Mouse (Mus musculus) CH12.LX (cell line): ENCODE measurements around the gene Gfpt1.

Experiments used
- CHD1 ChIP-seq: IDR thresholded peaks from 2 replicates; pipeline ENCODE4 v1.6.1; 2012; ENCODE audit warnings: low read depth, low read length, improper control_type of control experiment, inconsistent platforms
- CTCF ChIP-seq, 2 experiments: IDR thresholded peaks in 1 of 2; conservative IDR thresholded peaks in 1 of 2; 2 replicates each; pipeline ENCODE4 v1.5.1; 2011 to 2012; ENCODE audit warnings: low read depth in 2 of 2, low read length in 2 of 2, improper control_type of control experiment in 1 of 2, inconsistent platforms in 1 of 2, mild to moderate bottlenecking in 1 of 2, moderate library complexity in 1 of 2
- EP300 ChIP-seq: IDR thresholded peaks from 2 replicates; pipeline ENCODE4 v1.6.1; 2011; ENCODE audit warnings: low read length, improper control_type of control experiment
- MEF2A ChIP-seq: IDR thresholded peaks from 2 replicates; pipeline ENCODE4 v1.6.1; 2014; ENCODE audit warnings: low read depth, mild to moderate bottlenecking, inconsistent platforms, low read length, improper control_type of control experiment, borderline replicate concordance
- NRF1 ChIP-seq: IDR thresholded peaks from 2 replicates; pipeline ENCODE4 v1.6.1; 2014; ENCODE audit warnings: low read depth, mild to moderate bottlenecking, inconsistent platforms, low read length, improper control_type of control experiment, moderate library complexity
- POLR2A ChIP-seq: IDR thresholded peaks from 2 replicates; pipeline ENCODE4 v1.6.1; 2011; ENCODE audit warnings: low read depth, mild to moderate bottlenecking, improper control_type of control experiment, low read length
- RAD21 ChIP-seq: IDR thresholded peaks from 2 replicates; pipeline ENCODE4 v1.6.1; 2011; ENCODE audit warnings: low read depth, mild to moderate bottlenecking, low read length, improper control_type of control experiment, moderate library complexity
- SIN3A ChIP-seq: IDR thresholded peaks from 2 replicates; pipeline ENCODE4 v1.6.1; 2012; ENCODE audit warnings: low read length, improper control_type of control experiment, inconsistent platforms
- TBP ChIP-seq: conservative IDR thresholded peaks from 2 replicates; pipeline ENCODE4 v1.6.1; 2011; ENCODE audit warnings: low read depth, low read length, improper control_type of control experiment
- UBTF ChIP-seq: IDR thresholded peaks from 2 replicates; pipeline ENCODE4 v1.6.1; 2012; ENCODE audit warnings: low read depth, mild to moderate bottlenecking, inconsistent platforms, low read length, improper control_type of control experiment, moderate library complexity

GRCm38 (mm10) chr6:87116596-87116995, 74.0 kb downstream of the Gfpt1 start:
- TF ChIP-seq RAD21 (no peak), UBTF (no peak), CTCF (conservative IDR thresholded peaks at IDR 0.05 in 1 of 2, IDR thresholded peaks at IDR 0.05 in 1 of 2; ENCODE audit: low read depth in 2 of 2, low read length in 2 of 2) (no peak), POLR2A (no peak), NRF1 (no peak), SIN3A (no peak), CHD1 (no peak), EP300 (no peak), TBP (no peak), MEF2A (no peak)
